Mouse (Mus musculus) liver, embryonic 14.5 days (tissue): Measurements from ENCODE around the gene Evi5. TPM values are rescaled to one million over a fixed set of nuclear protein-coding genes. Genes with fewer than 3 reads are reported as not detected.

Experiments
- ATAC-seq: fragments of 200-750 bp; cut with Nextera tagmentation; 2 replicates; pipeline ENCODE4 v1.8.0; 2017; ENCODE audit warnings: moderate number of reproducible peaks, mild to moderate bottlenecking, moderate library complexity; ENCODE audit not compliant: insufficient read depth
- DNase-seq, 3 experiments: peaks; one replicate each; pipeline ENCODE4 v3.0.0-alpha.2; 2012 to 2013; ENCODE audit warnings: low read depth in 3 of 3, low spot score in 3 of 3
- H3K27ac ChIP-seq: fragments of 300-500 bp; sonication (generic); 2 replicates; pipeline ENCODE4 v1.5.1; 2014; ENCODE audit warnings: moderate library complexity, mild to moderate bottlenecking, control low read depth, inconsistent platforms
- H3K27me3 ChIP-seq: fragments of 300-500 bp; sonication (generic); 2 replicates; pipeline ENCODE4 v1.6.1; 2014; ENCODE audit warnings: mild to moderate bottlenecking, low read length, moderate library complexity; ENCODE audit not compliant: control insufficient read depth, insufficient read depth
- H3K36me3 ChIP-seq: fragments of 300-500 bp; sonication (generic); replicated peaks from 2 replicates; pipeline ENCODE4 v1.6.1; 2014; ENCODE audit warnings: low read depth; ENCODE audit not compliant: control insufficient read depth, insufficient read depth
- H3K4me1 ChIP-seq, 2 experiments: fragments of 200-500 bp in 1 of 2; fragments of 300-500 bp in 1 of 2; sonication (generic) in 1 of 2; replicated peaks; 2 replicates each; pipeline ENCODE4 v1.6.1; 2012 to 2014; ENCODE audit warnings: antibody characterized with exemption in 1 of 2, inconsistent platforms in 1 of 2, low read length in 1 of 2; ENCODE audit not compliant: control insufficient read depth in 2 of 2, insufficient read depth in 2 of 2
- H3K4me2 ChIP-seq: fragments of 300-500 bp; sonication (generic); 2 replicates; pipeline ENCODE4 v1.6.1; 2014; ENCODE audit warnings: low read depth, mild to moderate bottlenecking, control low read depth, moderate library complexity
- H3K4me3 ChIP-seq, 2 experiments: fragments of 200-500 bp in 1 of 2; fragments of 300-500 bp in 1 of 2; sonication (generic) in 1 of 2; 2 replicates each; pipeline ENCODE4 v1.5.1; 2012 to 2014; ENCODE audit warnings: low read depth in 2 of 2, low read length in 2 of 2, mild to moderate bottlenecking in 2 of 2, control low read depth in 1 of 2, inconsistent platforms in 1 of 2, moderate library complexity in 1 of 2; ENCODE audit not compliant: insufficient read depth in 1 of 2
- H3K9ac ChIP-seq: fragments of 300-500 bp; sonication (generic); replicated peaks from 2 replicates; pipeline ENCODE4 v1.6.1; 2014; ENCODE audit warnings: mild to moderate bottlenecking, control low read depth, moderate library complexity
- H3K9me3 ChIP-seq: fragments of 300-500 bp; sonication (generic); 2 replicates; pipeline ENCODE4 v1.6.1; 2016; ENCODE audit warnings: low read length, mixed read lengths; ENCODE audit not compliant: control insufficient read depth
- CTCF ChIP-seq: IDR thresholded peaks from 2 replicates; pipeline ENCODE4 v1.5.1; 2016; ENCODE audit warnings: antibody characterized with exemption, low read depth, control low read depth
- EP300 ChIP-seq: IDR thresholded peaks from 2 replicates; pipeline ENCODE4 v1.6.1; 2016; ENCODE audit warnings: antibody characterized with exemption, low read depth
- WGBS: fragments of 180-500 bp; shearing (Covaris S2); extraction: QIAGEN DNeasy Blood & Tissue Kit; methylation state at CpG from one replicate; pipeline ENCODE4 v1.1.7; 2014; ENCODE audit not compliant: insufficient replicate concordance; 5-methylcytosine and 5-hydroxymethylcytosine counted together
- polyA plus RNA-seq, 2 experiments: library from polyadenylated mRNA; depleted of rRNA in 1 of 2; stranded (reverse) in 1 of 2; unstranded in 1 of 2; fragments of >200 nt; fragmentation: Nextera tagmentation in 1 of 2; extraction: Ambion mirVana in 1 of 2; gene quantifications; 2 replicates each; pipeline versions ENCODE4 v1.2.1 to v1.2.3; 2012 to 2014

Evi5 gene
- polyA plus RNA-seq, 2 experiments, result 22.7 to 41.4 TPM

DNA sequence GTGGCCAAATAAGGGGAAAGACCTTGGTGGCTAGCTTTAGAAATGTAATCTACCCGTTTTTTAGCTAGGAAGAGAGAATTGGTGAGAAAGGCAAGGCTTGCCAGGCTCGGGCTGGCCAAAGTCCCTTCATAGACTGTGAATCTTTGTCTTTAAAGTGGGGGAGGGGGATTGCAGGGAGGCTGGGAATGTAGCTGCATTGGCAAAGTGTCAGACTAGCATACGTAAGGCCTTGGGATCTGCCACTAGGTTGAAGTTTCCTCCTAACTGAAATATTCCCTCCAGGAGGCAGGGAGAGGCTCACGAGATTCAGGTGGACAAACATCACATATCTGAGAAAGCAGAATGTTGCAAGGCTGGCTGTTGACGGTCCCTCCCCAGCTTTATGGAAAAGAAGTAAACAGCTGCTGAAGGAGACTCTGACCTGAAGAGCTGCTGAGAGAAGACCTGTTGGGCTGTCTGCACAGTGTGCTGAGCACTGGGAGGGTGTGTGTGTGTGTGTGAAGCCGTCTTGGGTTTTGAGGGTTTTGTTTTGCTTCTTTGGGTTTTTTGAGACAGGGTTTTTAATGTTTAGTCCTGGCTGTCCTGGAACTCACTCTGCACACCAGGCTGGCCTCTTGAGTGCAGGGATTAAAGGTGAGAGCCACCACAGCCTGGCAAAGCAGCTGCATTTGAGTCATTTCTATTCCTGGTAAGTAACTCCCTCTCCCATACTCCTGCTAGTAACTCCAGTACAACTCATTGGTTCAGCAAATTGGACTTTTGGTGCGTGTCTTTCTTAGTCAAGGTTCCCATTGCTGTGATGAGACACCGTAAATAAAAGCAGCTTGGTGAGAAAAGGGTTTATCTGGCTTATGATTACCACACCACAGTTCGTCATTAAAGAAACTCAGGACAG, 15.3 kb upstream of the Evi5 start:
- Histone ChIP-seq H3K27ac (no peak overlapping the region), H3K27me3 (no peaks in the 10 kb centered on the region), H3K36me3 (no peaks in the 10 kb centered on the region), H3K4me2 (no peak overlapping the region), H3K4me1 (peaks cover 0 to 5% of the 10 kb centered on the region in 2 experiments; a peak in 1 of 4 replicates), H3K4me3 (no peak overlapping the region), H3K9me3 (no peaks in the 10 kb centered on the region), H3K9ac (no peak overlapping the region; the same call in 1 of the 2 replicates)
- TF ChIP-seq EP300 (no peak), CTCF (no peak)
- 51% methylated on average over 9 of the region's 9 CpGs for WGBS
- ATAC-seq (no peak), DNase-seq (no peak)

DNA sequence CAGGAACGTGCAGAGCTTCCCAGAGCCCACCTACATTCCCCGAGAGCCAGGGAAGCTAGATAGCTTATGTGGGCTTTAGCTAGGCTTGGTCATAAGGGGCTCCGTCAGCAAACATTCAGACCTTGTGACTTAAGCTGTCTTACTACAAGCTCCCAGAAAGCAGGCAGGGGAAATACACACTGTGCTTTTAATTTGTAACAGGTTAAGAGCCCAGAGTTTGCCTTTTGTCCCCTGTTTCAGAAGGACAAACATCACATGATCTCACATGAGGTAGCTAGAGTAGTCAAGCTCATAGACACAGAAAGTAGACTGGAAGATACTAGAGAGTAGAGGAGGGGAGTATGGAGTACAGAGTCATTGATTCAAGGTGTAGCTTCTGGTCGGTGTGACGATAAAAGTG, 5.8 kb upstream of the Evi5 start:
- no peak for DNase-seq
- Histone ChIP-seq H3K9me3 (no peaks in the 10 kb centered on the region), H3K36me3 (no peaks in the 10 kb centered on the region), H3K27ac (no peak overlapping the region), H3K4me1 (peaks cover 6 to 9% of the 10 kb centered on the region in 2 experiments), H3K9ac (no peak overlapping the region), H3K27me3 (no peaks in the 10 kb centered on the region), H3K4me3 (no peak overlapping the region), H3K4me2 (0 out of 2 replicates have a peak overlapping the region, but pooled peaks have one; percentile 31)
- peak; percentile 55; the same call in 1 of the 2 replicates for ATAC-seq
- TF ChIP-seq CTCF (no peak), EP300 (no peak)
- 68% methylated on average over 5 of the region's 5 CpGs for WGBS

DNA sequence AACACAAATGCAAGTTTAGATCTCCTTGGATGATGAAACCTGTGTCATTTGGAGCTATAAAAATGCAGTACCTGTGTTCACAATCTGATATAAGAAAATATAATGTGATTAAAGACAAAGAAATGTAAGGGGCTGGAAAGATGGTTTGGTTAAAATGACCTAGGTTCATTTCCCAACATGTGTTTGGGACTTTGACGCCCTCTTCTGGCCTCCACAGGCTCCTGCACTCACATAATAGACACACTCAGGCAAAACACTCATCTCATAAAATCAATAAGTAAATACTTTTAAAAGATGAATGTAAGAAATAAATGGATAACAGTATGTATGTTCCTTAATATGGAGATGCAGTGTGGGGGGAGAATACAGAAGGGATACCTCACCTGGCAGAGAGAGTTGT, 2.1 kb upstream of the Evi5 start:
- ATAC-seq, result no peak
- Histone ChIP-seq H3K36me3 (peaks cover 9% of the 10 kb centered on the region), H3K4me2 (no peak overlapping the region), H3K4me1 (peaks cover 27 to 31% of the 10 kb centered on the region in 2 experiments), H3K9me3 (no peaks in the 10 kb centered on the region), H3K9ac (no peak overlapping the region), H3K27ac (no peak overlapping the region), H3K27me3 (no peaks in the 10 kb centered on the region), H3K4me3 (no peak overlapping the region)
- DNase-seq, result no peak
- WGBS, result 82% methylated on average over 1 of the region's 1 CpGs
- TF ChIP-seq CTCF (peak; percentile 45; the same call in 1 of the 2 replicates), EP300 (no peak)

DNA sequence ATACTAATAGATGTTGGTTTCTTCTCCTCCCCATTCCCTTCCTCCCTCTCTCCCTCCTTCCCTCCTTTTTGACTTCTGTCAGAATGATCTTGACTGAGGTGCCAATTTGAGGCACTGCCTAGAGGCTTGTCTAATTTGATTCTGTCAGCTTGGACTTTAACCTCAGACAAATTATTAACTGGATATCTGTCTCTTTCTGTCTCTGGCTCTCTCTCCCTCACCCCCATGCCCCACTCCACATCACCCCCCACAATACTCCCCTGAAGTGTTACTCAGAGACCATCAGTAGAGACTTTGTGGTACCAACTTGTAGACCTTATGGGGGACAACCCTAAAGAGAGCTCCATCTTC, 329 bp upstream of the Evi5 start:
- no peak for TF ChIP-seq EP300
- TF ChIP-seq CTCF, result no peak
- DNase-seq (no peak), ATAC-seq (peak; percentile 52)
- Histone ChIP-seq H3K36me3 (peaks cover 20% of the 10 kb centered on the region), H3K4me2 (peak overlapping the region; percentile 75), H3K9ac (peak overlapping the region; percentile 64), H3K4me3 (peak overlapping the region in 1 of 2 experiments; percentile 91; a peak in 1 of 4 replicates), H3K27ac (peak overlapping the region; percentile 100), H3K4me1 (peaks cover 39 to 40% of the 10 kb centered on the region in 2 experiments), H3K9me3 (no peaks in the 10 kb centered on the region), H3K27me3 (no peaks in the 10 kb centered on the region)

DNA sequence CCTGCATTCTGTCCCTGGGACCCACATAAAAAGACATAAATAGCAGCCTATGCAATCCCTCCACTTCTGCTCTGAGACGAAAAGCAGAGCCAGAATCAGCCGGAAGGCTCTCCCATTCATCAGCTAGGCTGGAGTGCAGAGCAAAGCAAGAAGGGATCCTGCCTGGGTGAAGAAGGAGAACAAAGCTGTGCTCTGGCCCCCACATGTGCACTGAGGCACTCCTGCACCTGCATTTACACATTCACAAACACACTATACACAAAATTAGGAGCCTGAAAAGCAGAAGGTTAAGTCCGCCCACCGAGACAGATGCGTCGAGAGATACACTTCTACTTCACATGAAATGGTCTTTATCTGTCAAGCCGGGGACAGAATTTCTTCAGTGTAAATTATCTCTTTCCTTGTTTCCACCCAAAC, 1.0 kb downstream of the Evi5 start:
- Histone ChIP-seq H3K4me3 (peak overlapping the region; percentile 91 to 97), H3K9ac (peak overlapping the region; percentile 89), H3K4me1 (peaks cover 41 to 45% of the 10 kb centered on the region in 2 experiments), H3K9me3 (no peaks in the 10 kb centered on the region), H3K27me3 (no peaks in the 10 kb centered on the region), H3K27ac (peak overlapping the region; percentile 100), H3K4me2 (peak overlapping the region; percentile 75), H3K36me3 (peaks cover 20% of the 10 kb centered on the region)
- no peak for TF ChIP-seq CTCF
- peak; percentile 88 for TF ChIP-seq EP300
- ATAC-seq (peak; percentile 69), DNase-seq (peak; percentile 83 to 87 (median 83))
- WGBS, result 12% methylated on average over 7 of the region's 7 CpGs
